Mouse (Mus musculus) heart, embryonic 13.5 days (tissue): ENCODE results near the gene Cyb561. TPM values are rescaled to one million over a fixed set of nuclear protein-coding genes. Genes with fewer than 3 reads are reported as not detected.

Experiments
- ATAC-seq: fragments of 200-750 bp; cut with Nextera tagmentation; 2 replicates; pipeline ENCODE4 v1.8.0; 2017; ENCODE audit warnings: moderate TSS enrichment; ENCODE audit not compliant: insufficient number of reproducible peaks, low FRiP score, low TSS enrichment; ENCODE audit errors: extremely low read depth
- H3K27ac ChIP-seq: fragments of 300-500 bp; sonication (generic); replicated peaks from 2 replicates; pipeline ENCODE4 v1.5.1; 2015; ENCODE audit warnings: moderate library complexity, mild to moderate bottlenecking, inconsistent platforms
- H3K27me3 ChIP-seq: fragments of 300-500 bp; sonication (generic); replicated peaks from 2 replicates; pipeline ENCODE4 v1.6.1; 2015; ENCODE audit warnings: mild to moderate bottlenecking, inconsistent platforms
- H3K36me3 ChIP-seq: fragments of 300-500 bp; sonication (generic); 2 replicates; pipeline ENCODE4 v1.6.1; 2015; ENCODE audit warnings: mild to moderate bottlenecking, inconsistent platforms
- H3K4me1 ChIP-seq: fragments of 300-500 bp; sonication (generic); 2 replicates; pipeline ENCODE4 v1.6.1; 2015; ENCODE audit warnings: inconsistent platforms
- H3K4me2 ChIP-seq: fragments of 300-500 bp; sonication (generic); 2 replicates; pipeline ENCODE4 v1.6.1; 2015; ENCODE audit warnings: inconsistent platforms, mild to moderate bottlenecking, moderate library complexity
- H3K4me3 ChIP-seq: fragments of 300-500 bp; sonication (generic); 2 replicates; pipeline ENCODE4 v1.5.1; 2015; ENCODE audit warnings: moderate library complexity, mild to moderate bottlenecking, inconsistent platforms
- H3K9ac ChIP-seq: fragments of 300-500 bp; sonication (generic); 2 replicates; pipeline ENCODE4 v1.6.1; 2015; ENCODE audit warnings: inconsistent platforms, mild to moderate bottlenecking, moderate library complexity
- H3K9me3 ChIP-seq: fragments of 300-500 bp; sonication (generic); 2 replicates; pipeline ENCODE4 v1.6.1; 2016; ENCODE audit warnings: inconsistent platforms
- WGBS: fragments of 180-500 bp; shearing (Covaris S2); methylation state at CpG from one replicate; pipeline ENCODE4 v1.1.7; 2015; ENCODE audit warnings: mixed read lengths; 5-methylcytosine and 5-hydroxymethylcytosine counted together
- polyA plus RNA-seq: library from polyadenylated mRNA; unstranded; fragments of >200 nt; fragmentation: Nextera tagmentation; extraction: Ambion mirVana; gene quantifications from 2 replicates; pipeline ENCODE4 v1.2.1, GENCODE M21; 2015

The Cyb561 gene
- polyA plus RNA-seq, 1 experiment from 2014 or later, result 5.2 TPM

GRCm38 (mm10) chr11:105936200-105936599 is 16.9 kb downstream of the Cyb561 start:
- H3K4me3 ChIP-seq, result no peak overlapping the region
- H3K27ac ChIP-seq, result no peak overlapping the region
- ATAC-seq, result no peak
- H3K9ac ChIP-seq, result no peak overlapping the region
- peaks cover 62% of the 10 kb centered on the region for H3K27me3 ChIP-seq
- H3K4me2 ChIP-seq, result no peak overlapping the region
- whole genome bisulfite sequencing, result 73% methylated on average over 6 of the region's 6 CpGs
- H3K4me1 ChIP-seq, result no peaks in the 10 kb centered on the region
- no peaks in the 10 kb centered on the region for H3K36me3 ChIP-seq
- H3K9me3 ChIP-seq, result no peaks in the 10 kb centered on the region

- H3K9ac ChIP-seq, result no peak overlapping the region
- H3K9me3 ChIP-seq, result no peaks in the 10 kb centered on the region
- H3K27me3 ChIP-seq, result peaks cover 55% of the 10 kb centered on the region
- 76% methylated on average over 8 of the region's 8 CpGs for WGBS
- H3K27ac ChIP-seq, result no peak overlapping the region
- no peak for ATAC-seq
- H3K4me1 ChIP-seq, result no peaks in the 10 kb centered on the region
- H3K4me3 ChIP-seq, result no peak overlapping the region
- no peak overlapping the region for H3K4me2 ChIP-seq
- no peaks in the 10 kb centered on the region for H3K36me3 ChIP-seq
Observed at GRCm38 (mm10) chr11:105935496-105935895, 17.6 kb downstream of the Cyb561 start.

- H3K36me3 ChIP-seq, result no peaks in the 10 kb centered on the region
- H3K27me3 ChIP-seq, result peaks cover 48% of the 10 kb centered on the region
- no peak overlapping the region for H3K4me2 ChIP-seq
- 57% methylated on average over 6 of the region's 6 CpGs for WGBS
- no peak overlapping the region for H3K27ac ChIP-seq
- no peaks in the 10 kb centered on the region for H3K4me1 ChIP-seq
- ATAC-seq, result no peak
- no peak overlapping the region for H3K9ac ChIP-seq
- no peaks in the 10 kb centered on the region for H3K9me3 ChIP-seq
- H3K4me3 ChIP-seq, result no peak overlapping the region
Observed at GRCm38 (mm10) chr11:105934816-105935215, 18.3 kb downstream of the Cyb561 start.

DNA sequence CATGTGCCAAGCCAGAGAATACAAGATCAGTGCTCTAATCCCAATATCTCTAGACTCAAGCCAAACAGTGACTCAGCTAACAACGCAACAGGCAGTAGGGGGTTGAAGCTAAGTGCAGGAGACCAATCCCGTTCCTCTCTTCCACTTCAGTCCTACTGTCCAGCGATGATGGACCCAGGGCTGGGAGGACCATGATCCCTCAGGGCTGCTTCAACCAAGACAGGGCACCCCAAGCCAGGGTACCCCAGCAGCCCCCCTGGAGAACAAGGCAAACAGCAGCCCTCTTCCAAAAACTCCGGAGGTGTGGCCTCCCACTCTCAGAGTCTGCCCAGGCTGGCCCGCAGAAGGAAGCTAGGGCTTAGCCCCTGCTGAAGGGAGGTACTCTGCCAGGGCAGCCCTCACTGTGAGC is 18.8 kb downstream of the Cyb561 start:
- no peaks in the 10 kb centered on the region for H3K4me1 ChIP-seq
- peaks cover 43% of the 10 kb centered on the region for H3K27me3 ChIP-seq
- ATAC-seq, result no peak
- no peak overlapping the region for H3K4me3 ChIP-seq
- H3K4me2 ChIP-seq, result no peak overlapping the region
- no peak overlapping the region for H3K9ac ChIP-seq
- H3K36me3 ChIP-seq, result no peaks in the 10 kb centered on the region
- no peak overlapping the region for H3K27ac ChIP-seq
- WGBS, result 50% methylated on average over 5 of the region's 5 CpGs
- H3K9me3 ChIP-seq, result no peaks in the 10 kb centered on the region

DNA sequence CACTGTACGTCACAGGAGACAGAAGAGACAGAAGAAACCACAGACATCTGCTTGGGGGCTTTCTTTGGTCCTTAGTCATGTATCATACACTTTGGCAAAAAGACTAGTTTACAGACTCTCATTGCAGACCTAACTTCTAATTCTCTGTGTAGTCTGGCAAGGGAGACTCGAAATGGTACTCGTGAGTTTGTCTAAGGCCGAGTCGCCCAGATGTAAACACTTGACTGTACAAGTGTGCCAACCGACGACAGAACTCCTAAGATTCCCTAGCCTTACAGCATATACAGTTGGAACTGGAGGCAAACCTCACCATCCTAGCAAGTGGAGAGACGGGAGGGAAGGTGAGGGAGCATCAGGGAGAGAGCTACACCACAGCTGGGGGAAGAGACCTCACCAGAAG is 19.4 kb downstream of the Cyb561 start:
- no peak for ATAC-seq
- no peak overlapping the region for H3K9ac ChIP-seq
- H3K9me3 ChIP-seq, result no peaks in the 10 kb centered on the region
- no peak overlapping the region for H3K4me3 ChIP-seq
- no peak overlapping the region for H3K27ac ChIP-seq
- H3K27me3 ChIP-seq, result peaks cover 39% of the 10 kb centered on the region
- H3K4me1 ChIP-seq, result no peaks in the 10 kb centered on the region
- no peak overlapping the region for H3K4me2 ChIP-seq
- no peaks in the 10 kb centered on the region for H3K36me3 ChIP-seq
- WGBS, result 77% methylated on average over 8 of the region's 8 CpGs

DNA sequence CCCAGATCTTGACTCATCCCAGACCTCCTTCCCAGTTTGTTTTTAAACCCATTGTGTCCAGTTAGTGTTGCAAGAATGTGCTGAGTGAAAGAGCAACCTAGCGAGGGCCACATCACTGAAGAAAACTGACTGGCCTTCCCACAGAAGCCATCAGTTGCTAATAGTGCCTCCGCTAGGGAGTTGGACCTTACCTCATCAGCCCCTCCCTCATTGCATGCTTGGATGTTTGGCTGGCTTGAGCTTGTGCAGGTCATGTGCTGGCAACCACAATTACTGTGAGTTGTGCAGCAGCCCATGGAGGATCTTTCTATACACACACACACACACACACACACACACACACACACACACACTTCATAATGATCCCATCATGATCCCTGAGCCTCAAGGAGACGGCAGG is 21.8 kb downstream of the Cyb561 start:
- H3K4me2 ChIP-seq, result no peak overlapping the region
- no peak for ATAC-seq
- H3K4me3 ChIP-seq, result no peak overlapping the region
- H3K4me1 ChIP-seq, result no peaks in the 10 kb centered on the region
- H3K27ac ChIP-seq, result no peak overlapping the region
- peaks cover 21% of the 10 kb centered on the region for H3K27me3 ChIP-seq
- no peaks in the 10 kb centered on the region for H3K9me3 ChIP-seq
- H3K9ac ChIP-seq, result no peak overlapping the region
- 86% methylated on average over 3 of the region's 3 CpGs for WGBS
- H3K36me3 ChIP-seq, result peaks cover 9% of the 10 kb centered on the region

- Histone ChIP-seq H3K4me1 (no peaks in the 10 kb centered on the region), H3K4me2 (no peak overlapping the region), H3K4me3 (no peak overlapping the region), H3K9me3 (no peaks in the 10 kb centered on the region), H3K27me3 (peaks cover 8% of the 10 kb centered on the region; the same call in 1 of the 2 replicates), H3K9ac (no peak overlapping the region), H3K27ac (no peak overlapping the region), H3K36me3 (peaks cover 33% of the 10 kb centered on the region)
- WGBS, result 70% methylated on average over 5 of the region's 5 CpGs
- no peak for ATAC-seq
Observed at GRCm38 (mm10) chr11:105928171-105928570, 25.0 kb downstream of the Cyb561 start.

DNA sequence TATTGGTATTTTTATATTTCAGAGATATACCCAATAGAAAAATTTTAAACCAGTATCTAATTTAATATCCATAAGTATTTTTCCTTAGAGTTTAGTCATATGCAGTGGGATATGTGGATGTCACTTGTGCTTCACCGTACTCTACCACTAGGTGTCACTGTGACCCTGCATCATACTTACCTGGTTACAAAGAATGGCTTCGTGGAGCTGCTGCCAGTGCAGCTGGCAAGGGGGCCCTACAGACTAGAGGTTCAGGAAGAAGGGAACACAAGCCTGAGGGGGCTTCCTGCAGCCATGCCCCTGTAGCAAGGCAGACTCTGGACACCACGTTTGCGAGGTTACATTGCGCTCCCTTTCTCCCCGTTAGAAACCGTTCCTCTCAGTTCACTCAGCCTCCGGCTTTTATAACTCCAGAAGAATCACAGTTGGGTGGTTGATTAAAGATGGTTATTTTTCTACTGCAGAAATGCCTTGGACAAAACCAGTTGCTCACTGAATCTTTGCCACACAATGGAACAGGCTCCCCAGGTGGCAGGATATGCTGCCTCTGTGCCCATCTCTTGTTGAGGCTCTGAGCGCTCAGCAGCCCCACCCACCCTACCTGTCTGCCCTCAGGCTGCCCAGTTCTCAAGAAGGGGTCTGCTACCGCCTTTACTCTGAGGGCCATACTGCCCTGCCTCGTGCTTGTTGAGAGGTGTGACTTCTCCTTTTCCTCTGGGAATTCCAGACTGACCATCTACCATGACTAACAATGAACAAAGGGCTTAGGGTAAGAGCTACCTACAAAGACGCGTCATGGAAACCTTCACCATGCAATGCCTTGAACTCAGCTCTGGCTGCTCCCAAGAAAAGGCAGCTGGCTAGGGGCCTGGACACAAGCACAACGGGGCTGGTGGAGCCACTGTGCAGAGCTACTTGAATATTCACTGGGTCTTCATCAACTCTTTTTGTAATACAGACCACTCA is 25.8 kb downstream of the Cyb561 start:
- H3K4me2 ChIP-seq, result no peak overlapping the region
- H3K36me3 ChIP-seq, result peaks cover 41% of the 10 kb centered on the region
- no peak overlapping the region for H3K27ac ChIP-seq
- H3K4me3 ChIP-seq, result no peak overlapping the region
- no peak for ATAC-seq
- peaks cover 4% of the 10 kb centered on the region; the same call in 1 of the 2 replicates for H3K27me3 ChIP-seq
- 60% methylated on average over 14 of the region's 14 CpGs for WGBS
- no peaks in the 10 kb centered on the region for H3K9me3 ChIP-seq
- H3K9ac ChIP-seq, result no peak overlapping the region
- H3K4me1 ChIP-seq, result no peaks in the 10 kb centered on the region

DNA sequence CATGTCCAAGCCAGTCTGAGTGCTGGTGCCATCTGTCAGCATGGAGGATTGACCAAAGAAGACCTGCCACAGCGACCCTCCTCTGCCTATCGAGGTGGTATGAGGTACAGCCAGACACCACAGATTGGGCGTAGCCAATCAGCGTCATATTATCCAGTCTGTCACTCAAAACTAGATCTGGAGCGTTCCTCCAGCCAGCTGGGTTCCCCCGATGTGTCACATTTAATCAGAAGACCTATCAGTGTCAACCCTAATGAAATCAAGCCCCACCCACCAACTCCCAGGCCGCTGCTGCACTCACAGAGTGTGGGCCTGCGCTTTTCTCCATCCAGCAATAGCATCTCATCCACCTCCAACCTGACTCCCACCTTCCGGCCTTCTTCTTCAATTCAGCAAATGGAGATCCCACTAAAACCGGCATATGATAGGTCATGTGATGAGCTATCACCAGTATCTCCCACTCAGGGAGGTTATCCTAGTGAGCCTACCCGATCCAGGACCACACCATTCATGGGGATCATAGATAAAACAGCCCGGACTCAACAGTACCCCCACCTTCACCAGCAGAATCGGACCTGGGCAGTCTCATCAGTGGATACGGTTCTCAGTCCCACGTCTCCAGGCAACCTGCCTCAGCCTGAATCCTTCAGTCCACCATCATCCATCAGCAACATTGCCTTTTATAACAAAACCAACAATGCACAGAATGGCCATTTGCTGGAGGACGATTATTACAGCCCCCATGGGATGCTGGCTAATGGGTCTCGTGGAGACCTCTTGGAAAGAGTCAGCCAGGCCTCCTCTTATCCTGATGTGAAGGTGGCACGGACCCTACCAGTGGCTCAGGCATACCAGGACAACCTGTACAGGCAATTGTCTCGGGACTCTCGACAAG is 30.1 kb downstream of the Cyb561 start:
- no peaks in the 10 kb centered on the region for H3K4me1 ChIP-seq
- no peak overlapping the region for H3K9ac ChIP-seq
- H3K4me2 ChIP-seq, result no peak overlapping the region
- H3K27me3 ChIP-seq, result no peaks in the 10 kb centered on the region
- no peak overlapping the region for H3K4me3 ChIP-seq
- ATAC-seq, result no peak
- H3K9me3 ChIP-seq, result no peaks in the 10 kb centered on the region
- WGBS, result 86% methylated on average over 20 of the region's 20 CpGs
- no peak overlapping the region for H3K27ac ChIP-seq
- H3K36me3 ChIP-seq, result peaks cover 78% of the 10 kb centered on the region

DNA sequence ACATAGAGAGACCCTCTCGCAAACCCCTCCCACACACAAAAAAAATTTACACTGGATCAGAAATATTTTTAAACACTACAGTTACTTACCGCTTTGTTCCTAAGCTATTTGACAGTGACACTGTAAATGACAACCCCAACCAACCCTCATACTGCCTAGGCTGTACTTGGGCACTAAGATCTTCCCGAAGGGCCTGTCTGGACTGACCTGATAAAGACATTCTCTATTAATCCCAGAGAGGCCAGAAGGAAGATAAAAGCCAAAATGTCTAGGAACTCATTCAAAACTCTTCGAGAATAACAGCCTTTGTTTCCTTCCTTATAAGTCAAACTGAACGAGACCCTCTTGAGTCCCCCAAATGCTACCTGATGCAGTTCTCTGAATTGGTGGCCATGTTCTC is 31.9 kb downstream of the Cyb561 start:
- ATAC-seq, result no peak
- H3K4me1 ChIP-seq, result peaks cover 6% of the 10 kb centered on the region; the same call in 1 of the 2 replicates
- peaks cover 88% of the 10 kb centered on the region for H3K36me3 ChIP-seq
- WGBS, result 70% methylated on average over 5 of the region's 5 CpGs
- H3K27ac ChIP-seq, result no peak overlapping the region
- no peak overlapping the region for H3K4me2 ChIP-seq
- H3K9ac ChIP-seq, result no peak overlapping the region
- H3K9me3 ChIP-seq, result no peaks in the 10 kb centered on the region
- H3K4me3 ChIP-seq, result no peak overlapping the region
- H3K27me3 ChIP-seq, result no peaks in the 10 kb centered on the region

GRCm38 (mm10) chr11:105920836-105921235 is 32.3 kb downstream of the Cyb561 start:
- Histone ChIP-seq H3K4me3 (no peak overlapping the region), H3K9me3 (no peaks in the 10 kb centered on the region), H3K9ac (no peak overlapping the region), H3K4me2 (no peak overlapping the region), H3K4me1 (peaks cover 6% of the 10 kb centered on the region; the same call in 1 of the 2 replicates), H3K27me3 (no peaks in the 10 kb centered on the region), H3K36me3 (peaks cover 90% of the 10 kb centered on the region), H3K27ac (no peak overlapping the region)
- 86% methylated on average over 2 of the region's 2 CpGs for WGBS
- ATAC-seq, result no peak
